Comparison of ENCODE assay signal across 14 mouse cellular contexts in genomic region chr12:76947487-76947886, GRCm38 (mm10).
"Had no signal": no experiment of that assay in that cellular context is flagged by ENCODE, and none has a peak within 500 bp of the region (broad histone marks: within the 10 kb centered on the region; RNA-seq: fewer than 3 reads in every experiment).

No protein-coding gene starts in this region.

- H3K27me3 ChIP-seq: kidney, embryonic 15.5 days; limb, embryonic 13.5 days; neural tube, embryonic 15.5 days had no signal

- H3K27ac ChIP-seq: kidney, embryonic 15.5 days; limb, embryonic 13.5 days; midbrain, embryonic 10.5 days; neural tube, embryonic 15.5 days; stomach, postnatal 0 days had no signal

- H3K9me3 ChIP-seq: kidney, embryonic 15.5 days; limb, embryonic 13.5 days; midbrain, embryonic 10.5 days; neural tube, embryonic 15.5 days had no signal

- H3K4me3 ChIP-seq: kidney, embryonic 15.5 days; limb, embryonic 13.5 days; midbrain, embryonic 10.5 days; myocyte; neural tube, embryonic 15.5 days had no signal

- H3K4me1 ChIP-seq: kidney, embryonic 15.5 days; midbrain, embryonic 10.5 days; neural tube, embryonic 15.5 days had no signal

- H3K4me2 ChIP-seq: kidney, embryonic 15.5 days; limb, embryonic 13.5 days; neural tube, embryonic 15.5 days had no signal

- DNase-seq: kidney, adult 2 months; kidney, postnatal 14 days; left cerebral cortex, postnatal 4 days; lung, adult 18-20 months; midbrain, embryonic 14.5 days; right cerebral cortex, adult 18-20 months; right cerebral cortex, postnatal 25 days; thymus, postnatal 36 days had no signal

- H3K9ac ChIP-seq: kidney, embryonic 15.5 days; limb, embryonic 13.5 days; neural tube, embryonic 15.5 days had no signal
